Mouse (Mus musculus): ENCODE measurements around the gene Fgfr2. TPM values are rescaled to one million over a fixed set of nuclear protein-coding genes. Genes with fewer than 3 reads are reported as not detected.

Gene Fgfr2
- polyA plus RNA-seq, 1 experiment: 0.17 TPM

DNA sequence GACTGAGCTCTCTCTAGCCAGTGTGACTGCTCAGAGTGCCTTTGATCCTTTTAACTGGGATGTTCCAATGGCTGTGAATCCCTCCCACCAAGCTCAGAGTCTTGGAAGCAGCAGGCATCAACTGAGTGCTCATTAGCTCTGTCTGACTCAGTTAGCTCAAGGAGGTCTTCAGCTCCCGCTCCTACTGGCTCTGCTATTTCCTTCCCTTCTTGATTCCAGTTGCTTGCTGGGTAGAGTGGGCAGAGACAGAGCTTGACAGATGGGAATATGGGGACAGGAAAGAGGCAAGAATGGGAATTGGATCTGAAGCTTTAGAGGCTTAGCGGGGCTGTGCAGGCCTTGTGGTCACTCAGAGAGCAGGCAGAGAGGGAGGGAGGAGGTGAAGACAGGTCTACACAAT is 948.9 kb downstream of the Fgfr2 start:
- Histone ChIP-seq H3K27me3 (ENCODE audit: control insufficient read depth, insufficient read depth, insufficient read length) (no peaks in the 10 kb centered on the region), H3K36me3 (ENCODE audit: control insufficient read depth, insufficient read depth) (no peaks in the 10 kb centered on the region), H3K4me2 (ENCODE audit: low read depth) (no peak overlapping the region), H3ac (ENCODE audit: control insufficient read depth, insufficient read length) (no peak overlapping the region), H3K4me3 (no peak overlapping the region), H3K79me2 (ENCODE audit: control insufficient read depth, insufficient read depth) (no peaks in the 10 kb centered on the region)
- TF ChIP-seq REST (IDR thresholded peaks at IDR 0.05; ENCODE audit: insufficient read depth, insufficient read length) (no peak), CEBPB (IDR thresholded peaks at IDR 0.05; ENCODE audit: insufficient read depth, poor library complexity, severe bottlenecking) (no peak), MYOD1 (IDR thresholded peaks at IDR 0.05; ENCODE audit: control insufficient read depth in 1 of 3, insufficient read length in 2 of 3, low read depth in 2 of 3) (no peak), SRF (IDR thresholded peaks at IDR 0.05; ENCODE audit: control insufficient read depth, insufficient read length, low read depth) (no peak), POLR2AphosphoS2 (IDR thresholded peaks at IDR 0.05; ENCODE audit: insufficient read length, low read depth) (no peak), TCF3 (IDR thresholded peaks at IDR 0.05; ENCODE audit: insufficient read length, low read depth) (no peak), TCF12 (IDR thresholded peaks at IDR 0.05; ENCODE audit: insufficient read depth, poor library complexity, severe bottlenecking) (no peak)

DNA sequence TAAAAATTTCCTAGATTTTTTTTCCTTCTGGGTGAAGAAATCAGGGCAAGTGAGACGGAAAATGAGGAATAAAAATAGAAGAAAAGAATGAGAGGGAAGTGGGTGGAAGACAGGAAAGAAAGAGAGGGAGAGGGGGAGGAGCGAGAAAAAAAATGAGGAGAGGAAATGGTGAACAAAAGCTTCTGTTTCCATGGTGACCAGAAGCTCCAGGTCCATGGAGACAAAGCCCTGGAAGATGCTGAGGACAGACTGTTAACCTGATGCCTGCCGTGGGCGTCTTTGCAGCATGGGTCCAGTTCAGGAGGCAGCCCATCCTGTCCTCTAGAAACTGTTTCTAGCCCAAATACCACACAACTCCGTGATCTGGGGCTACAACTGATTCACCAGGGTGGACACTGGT is 950.9 kb downstream of the Fgfr2 start:
- Histone ChIP-seq H3K79me2 (ENCODE audit: control insufficient read depth, insufficient read depth) (no peaks in the 10 kb centered on the region), H3K4me3 (no peak overlapping the region), H3K27me3 (ENCODE audit: control insufficient read depth, insufficient read depth, insufficient read length) (no peaks in the 10 kb centered on the region), H3K36me3 (ENCODE audit: control insufficient read depth, insufficient read depth) (no peaks in the 10 kb centered on the region), H3K4me2 (ENCODE audit: low read depth) (no peak overlapping the region), H3ac (ENCODE audit: control insufficient read depth, insufficient read length) (no peak overlapping the region)
- no peak for TF ChIP-seq TCF12 (IDR thresholded peaks at IDR 0.05; ENCODE audit: insufficient read depth, poor library complexity, severe bottlenecking)
- no peak for TF ChIP-seq SRF (IDR thresholded peaks at IDR 0.05; ENCODE audit: control insufficient read depth, insufficient read length, low read depth)
- TF ChIP-seq POLR2A (IDR thresholded peaks at IDR 0.05; ENCODE audit: insufficient read length, low read depth): no peak
- no peak for TF ChIP-seq MYOG (IDR thresholded peaks at IDR 0.05; ENCODE audit: control insufficient read depth in 1 of 3, insufficient read depth in 1 of 3, insufficient read length in 2 of 3, low read depth in 2 of 3)
- no peak for TF ChIP-seq E2F4 (IDR thresholded peaks at IDR 0.05; ENCODE audit: insufficient read depth)
- TF ChIP-seq USF1 (IDR thresholded peaks at IDR 0.05; ENCODE audit: low read depth): no peak
- no peak for TF ChIP-seq REST (IDR thresholded peaks at IDR 0.05; ENCODE audit: insufficient read depth, insufficient read length)
- TF ChIP-seq MAX (IDR thresholded peaks at IDR 0.05; ENCODE audit: low read depth): no peak
- TF ChIP-seq POLR2AphosphoS2 (IDR thresholded peaks at IDR 0.05; ENCODE audit: insufficient read length, low read depth): no peak
- TF ChIP-seq TCF3 (IDR thresholded peaks at IDR 0.05; ENCODE audit: insufficient read length, low read depth): no peak
- TF ChIP-seq MYOD1 (IDR thresholded peaks at IDR 0.05; ENCODE audit: control insufficient read depth in 1 of 3, insufficient read length in 2 of 3, low read depth in 2 of 3): no peak
- no peak for TF ChIP-seq CEBPB (IDR thresholded peaks at IDR 0.05; ENCODE audit: insufficient read depth, poor library complexity, severe bottlenecking)

DNA sequence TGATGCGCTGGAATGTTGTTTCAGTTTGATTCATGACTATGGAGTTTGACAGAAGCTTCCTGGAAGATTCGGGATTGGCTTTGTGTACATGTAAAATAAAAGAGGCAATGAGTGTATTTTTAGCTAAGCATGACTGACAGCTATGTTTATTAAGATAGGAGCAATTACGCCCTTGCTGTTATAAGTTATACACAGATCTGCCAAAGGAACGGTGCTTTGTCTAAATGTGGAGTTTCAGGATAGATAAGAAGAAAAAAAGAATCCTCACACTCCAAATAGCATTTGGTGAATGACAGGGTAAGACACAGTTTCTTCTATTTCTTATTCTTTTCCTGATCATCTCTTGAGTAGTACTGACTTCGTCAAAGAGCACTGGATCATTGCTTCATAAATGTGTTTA is 951.4 kb downstream of the Fgfr2 start:
- H3K36me3 ChIP-seq (ENCODE audit: control insufficient read depth, insufficient read depth): no peaks in the 10 kb centered on the region
- no peaks in the 10 kb centered on the region for H3K27me3 ChIP-seq (ENCODE audit: control insufficient read depth, insufficient read depth, insufficient read length)
- H3K4me2 ChIP-seq (ENCODE audit: low read depth): no peak overlapping the region
- no peaks in the 10 kb centered on the region for H3K79me2 ChIP-seq (ENCODE audit: control insufficient read depth, insufficient read depth)
- H3K4me3 ChIP-seq: no peak overlapping the region
- no peak overlapping the region for H3ac ChIP-seq (ENCODE audit: control insufficient read depth, insufficient read length)
- TF ChIP-seq MYOD1 (IDR thresholded peaks at IDR 0.05; ENCODE audit: control insufficient read depth in 1 of 3, insufficient read length in 2 of 3, low read depth in 2 of 3): no peak

DNA sequence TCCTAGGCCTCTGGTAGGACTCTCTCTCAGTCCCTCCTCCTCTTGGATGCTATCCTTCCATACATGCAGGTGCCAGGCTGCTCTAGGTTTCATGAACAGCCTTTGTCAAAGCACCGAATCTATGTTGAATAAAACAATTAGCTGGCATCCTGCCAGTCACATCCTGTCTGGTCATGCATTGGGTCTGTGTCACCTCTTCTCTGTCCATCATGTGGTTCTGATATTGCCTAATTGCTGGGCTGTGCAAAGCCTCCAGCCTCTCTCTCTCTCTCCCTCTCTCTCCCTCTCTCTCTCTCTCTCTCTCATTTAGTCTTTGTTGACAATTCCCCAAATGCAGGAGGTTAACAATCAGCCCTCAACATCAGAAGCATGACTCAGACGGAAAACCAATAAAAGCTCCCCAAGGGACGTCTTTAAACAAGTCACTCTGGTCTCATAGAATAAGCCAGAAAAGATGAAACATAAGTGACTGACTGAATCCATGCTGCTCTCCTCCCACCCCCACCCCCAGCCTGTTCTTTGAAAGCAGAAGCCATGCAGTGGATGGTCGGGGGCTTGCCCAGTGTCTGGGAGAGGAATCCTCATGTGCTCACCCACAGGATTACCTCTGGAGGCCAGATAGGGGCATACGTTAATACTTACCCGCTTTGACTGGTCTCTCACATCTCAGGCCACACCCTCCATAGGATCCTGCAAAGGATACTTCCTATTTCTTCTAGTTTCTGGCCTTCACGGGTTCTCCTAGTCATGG is 953.6 kb downstream of the Fgfr2 start:
- TF ChIP-seq TCF12 (IDR thresholded peaks at IDR 0.05; ENCODE audit: insufficient read depth, poor library complexity, severe bottlenecking) (no peak), MAX (IDR thresholded peaks at IDR 0.05; ENCODE audit: low read depth) (no peak), MYOD1 (IDR thresholded peaks at IDR 0.05; ENCODE audit: control insufficient read depth in 1 of 3, insufficient read length in 2 of 3, low read depth in 2 of 3) (no peak), USF1 (IDR thresholded peaks at IDR 0.05; ENCODE audit: low read depth) (no peak), MYOG (IDR thresholded peaks at IDR 0.05; ENCODE audit: control insufficient read depth in 1 of 3, insufficient read depth in 1 of 3, insufficient read length in 2 of 3, low read depth in 2 of 3) (no peak), TCF3 (IDR thresholded peaks at IDR 0.05; ENCODE audit: insufficient read length, low read depth) (no peak)
- Histone ChIP-seq H3K79me2 (ENCODE audit: control insufficient read depth, insufficient read depth) (no peaks in the 10 kb centered on the region), H3K4me2 (ENCODE audit: low read depth) (no peak overlapping the region)

DNA sequence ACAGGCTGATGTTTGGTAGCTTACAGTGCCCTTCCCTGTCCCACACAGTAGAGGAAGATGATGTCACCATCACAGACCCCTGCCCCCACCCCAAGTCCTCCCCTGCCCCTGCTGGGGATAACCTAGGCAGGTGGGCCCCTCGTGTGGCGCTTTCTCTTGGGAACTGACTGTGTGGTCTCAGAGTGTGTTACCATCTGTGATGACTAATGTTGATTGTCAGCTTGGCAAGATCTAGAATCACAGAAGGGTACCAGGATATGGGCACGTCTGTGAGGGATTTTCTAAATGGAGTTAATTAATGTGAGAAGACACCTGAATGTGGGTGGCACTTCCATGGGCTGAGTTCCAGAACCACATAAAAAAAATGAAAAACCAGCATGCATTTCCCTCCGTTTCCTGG is 955.9 kb downstream of the Fgfr2 start:
- no peak overlapping the region for H3K4me3 ChIP-seq
- TF ChIP-seq USF1 (IDR thresholded peaks at IDR 0.05; ENCODE audit: low read depth): no peak
- no peaks in the 10 kb centered on the region for H3K79me2 ChIP-seq (ENCODE audit: control insufficient read depth, insufficient read depth)
- no peak overlapping the region for H3ac ChIP-seq (ENCODE audit: control insufficient read depth, insufficient read length)
- H3K27me3 ChIP-seq (ENCODE audit: control insufficient read depth, insufficient read depth, insufficient read length): peaks cover 7% of the 10 kb centered on the region
- no peaks in the 10 kb centered on the region for H3K36me3 ChIP-seq (ENCODE audit: control insufficient read depth, insufficient read depth)
- H3K4me2 ChIP-seq (ENCODE audit: low read depth): no peak overlapping the region

More for the DNA sequence above, 953.6 kb downstream of the Fgfr2 start:
- no peak overlapping the region for H3ac ChIP-seq (ENCODE audit: control insufficient read depth, insufficient read length)
- H3K36me3 ChIP-seq (ENCODE audit: control insufficient read depth, insufficient read depth): no peaks in the 10 kb centered on the region
- no peak overlapping the region for H3K4me3 ChIP-seq
- peaks cover 7% of the 10 kb centered on the region for H3K27me3 ChIP-seq (ENCODE audit: control insufficient read depth, insufficient read depth, insufficient read length)
